Mouse (Mus musculus): ENCODE results near the gene Cdc42bpb. TPM values are rescaled to one million over a fixed set of nuclear protein-coding genes. Genes with fewer than 3 reads are reported as not detected.

The Cdc42bpb gene
- polyA plus RNA-seq, 1 experiment: 48.1 TPM

DNA sequence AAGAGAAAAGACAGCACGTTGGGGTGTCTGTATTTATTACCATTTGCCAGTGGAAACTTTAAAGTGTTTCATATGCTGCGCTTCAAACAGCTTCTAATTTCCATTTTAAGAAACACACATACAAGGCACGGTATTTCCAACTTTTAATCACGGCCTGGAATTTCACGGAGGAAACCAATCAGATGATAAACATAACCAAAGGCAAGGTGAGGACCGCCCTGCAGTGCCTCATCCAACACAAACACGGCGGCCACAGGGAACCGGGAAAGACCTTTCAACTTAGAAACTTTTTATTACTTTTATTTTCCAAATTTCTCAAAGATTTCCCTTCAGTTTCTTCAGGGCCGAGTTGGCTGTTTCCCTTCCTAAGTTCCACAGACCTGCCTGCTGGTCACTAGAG is 2.8 kb downstream of the Cdc42bpb start:
- H3K4me3 ChIP-seq (ENCODE audit: insufficient read depth, poor library complexity, severe bottlenecking): no peak overlapping the region
- no peak overlapping the region for H3ac ChIP-seq (ENCODE audit: control insufficient read depth, insufficient read length, low read depth)
- no peaks in the 10 kb centered on the region for H3K27me3 ChIP-seq (ENCODE audit: control insufficient read depth, insufficient read depth, insufficient read length)
- TF ChIP-seq MYOD1 (IDR thresholded peaks at IDR 0.05; ENCODE audit: control insufficient read depth, insufficient read length, low read depth): no peak
- TF ChIP-seq USF1 (IDR thresholded peaks at IDR 0.05; ENCODE audit: low read depth): no peak
- no peak for TF ChIP-seq MYOG (IDR thresholded peaks at IDR 0.05; ENCODE audit: control insufficient read depth, extremely low read depth, insufficient read length)
- TF ChIP-seq FOSL1 (IDR thresholded peaks at IDR 0.05; ENCODE audit: insufficient read depth, low read length, poor library complexity, severe bottlenecking): no peak
- TF ChIP-seq MAX (IDR thresholded peaks at IDR 0.05): no peak
- TF ChIP-seq CTCF (IDR thresholded peaks at IDR 0.05; ENCODE audit: control insufficient read depth, insufficient read depth, insufficient read length): no peak
- no peak for TF ChIP-seq CEBPB (IDR thresholded peaks at IDR 0.05; ENCODE audit: low read depth)
- peaks cover 72% of the 10 kb centered on the region for H3K79me3 ChIP-seq (ENCODE audit: low read depth)
- peaks cover 6% of the 10 kb centered on the region for H3K36me3 ChIP-seq (ENCODE audit: control insufficient read depth, insufficient read depth)
- peaks cover 76% of the 10 kb centered on the region for H3K79me2 ChIP-seq (ENCODE audit: control insufficient read depth, insufficient read depth)

GRCm38 (mm10) chr12:111373411-111373810 is 4.1 kb downstream of the Cdc42bpb start:
- peaks cover 86% of the 10 kb centered on the region for H3K79me3 ChIP-seq (ENCODE audit: low read depth)
- peaks cover 89% of the 10 kb centered on the region for H3K79me2 ChIP-seq (ENCODE audit: control insufficient read depth, insufficient read depth)
- TF ChIP-seq MAX (IDR thresholded peaks at IDR 0.05): no peak
- TF ChIP-seq USF1 (IDR thresholded peaks at IDR 0.05; ENCODE audit: low read depth): no peak
- no peak for TF ChIP-seq MYOD1 (IDR thresholded peaks at IDR 0.05; ENCODE audit: control insufficient read depth, insufficient read length, low read depth)
- no peak for TF ChIP-seq FOSL1 (IDR thresholded peaks at IDR 0.05; ENCODE audit: insufficient read depth, low read length, poor library complexity, severe bottlenecking)
- peaks cover 6% of the 10 kb centered on the region for H3K36me3 ChIP-seq (ENCODE audit: control insufficient read depth, insufficient read depth)
- no peak overlapping the region for H3K4me3 ChIP-seq (ENCODE audit: insufficient read depth, poor library complexity, severe bottlenecking)
- H3ac ChIP-seq (ENCODE audit: control insufficient read depth, insufficient read length, low read depth): no peak overlapping the region
- no peaks in the 10 kb centered on the region for H3K27me3 ChIP-seq (ENCODE audit: control insufficient read depth, insufficient read depth, insufficient read length)

DNA sequence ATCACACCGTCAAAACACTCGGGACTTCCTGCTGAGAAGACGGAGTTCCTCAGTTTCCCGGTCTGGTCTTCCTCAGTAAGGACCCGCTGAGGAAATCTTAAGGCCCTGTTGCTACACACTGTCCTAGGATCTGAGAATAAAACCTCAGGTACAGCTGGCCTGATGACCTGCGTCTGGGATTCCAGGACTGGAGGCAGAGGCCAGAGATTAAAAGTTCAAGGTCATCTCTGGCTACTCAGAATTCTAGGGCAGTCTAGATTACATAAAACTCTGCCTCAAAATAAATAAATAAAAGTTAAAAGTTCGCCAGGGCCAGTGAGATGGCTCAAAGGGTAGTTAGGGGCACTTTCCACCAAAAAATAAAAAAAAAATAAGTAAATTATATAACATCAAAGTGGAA is 5.6 kb downstream of the Cdc42bpb start:
- H3K27me3 ChIP-seq (ENCODE audit: control insufficient read depth, insufficient read depth, insufficient read length): no peaks in the 10 kb centered on the region
- no peak for TF ChIP-seq CEBPB (IDR thresholded peaks at IDR 0.05; ENCODE audit: low read depth)
- TF ChIP-seq MAX (IDR thresholded peaks at IDR 0.05): no peak
- no peak for TF ChIP-seq USF1 (IDR thresholded peaks at IDR 0.05; ENCODE audit: low read depth)
- TF ChIP-seq CTCF (IDR thresholded peaks at IDR 0.05; ENCODE audit: control insufficient read depth, insufficient read depth, insufficient read length): no peak
- TF ChIP-seq FOSL1 (IDR thresholded peaks at IDR 0.05; ENCODE audit: insufficient read depth, low read length, poor library complexity, severe bottlenecking): no peak
- no peak for TF ChIP-seq MYOG (IDR thresholded peaks at IDR 0.05; ENCODE audit: control insufficient read depth, extremely low read depth, insufficient read length)
- TF ChIP-seq MYOD1 (IDR thresholded peaks at IDR 0.05; ENCODE audit: control insufficient read depth, insufficient read length, low read depth): no peak

DNA sequence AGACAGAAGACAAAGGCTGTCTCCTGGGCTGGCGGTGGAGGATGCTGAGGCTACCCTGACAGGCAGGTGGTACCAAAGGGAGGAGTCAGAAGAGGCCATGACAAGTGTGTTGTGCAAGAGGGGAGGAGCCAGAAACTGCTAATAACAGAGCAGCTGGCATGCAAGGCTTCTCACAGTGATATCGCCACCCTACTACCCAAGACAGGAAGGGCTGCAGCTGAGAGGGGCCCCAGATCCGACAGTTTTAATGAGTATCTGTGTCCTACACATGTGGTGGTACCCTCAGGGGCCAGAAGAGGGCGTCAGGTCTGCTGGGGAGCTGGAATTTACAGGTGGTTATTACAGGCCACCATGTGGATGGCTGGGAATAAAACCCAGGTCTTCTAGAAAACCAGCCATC is 7.3 kb downstream of the Cdc42bpb start:
- TF ChIP-seq MYOD1 (IDR thresholded peaks at IDR 0.05; ENCODE audit: control insufficient read depth, insufficient read length, low read depth) (no peak), USF1 (IDR thresholded peaks at IDR 0.05; ENCODE audit: low read depth) (no peak), CEBPB (IDR thresholded peaks at IDR 0.05; ENCODE audit: low read depth) (peak; percentile 45), MYOG (IDR thresholded peaks at IDR 0.05; ENCODE audit: control insufficient read depth, extremely low read depth, insufficient read length) (no peak), MAX (IDR thresholded peaks at IDR 0.05) (no peak), CTCF (IDR thresholded peaks at IDR 0.05; ENCODE audit: control insufficient read depth, insufficient read depth, insufficient read length) (no peak), FOSL1 (IDR thresholded peaks at IDR 0.05; ENCODE audit: insufficient read depth, low read length, poor library complexity, severe bottlenecking) (no peak)
- H3K4me3 ChIP-seq (ENCODE audit: insufficient read depth, poor library complexity, severe bottlenecking): no peak overlapping the region

More for the DNA sequence above, 5.6 kb downstream of the Cdc42bpb start:
- no peak overlapping the region for H3ac ChIP-seq (ENCODE audit: control insufficient read depth, insufficient read length, low read depth)
- no peak overlapping the region for H3K4me3 ChIP-seq (ENCODE audit: insufficient read depth, poor library complexity, severe bottlenecking)
- H3K79me3 ChIP-seq (ENCODE audit: low read depth): peaks cover 97% of the 10 kb centered on the region
- H3K36me3 ChIP-seq (ENCODE audit: control insufficient read depth, insufficient read depth): peaks cover 9% of the 10 kb centered on the region
- H3K79me2 ChIP-seq (ENCODE audit: control insufficient read depth, insufficient read depth): peaks cover 100% of the 10 kb centered on the region

DNA sequence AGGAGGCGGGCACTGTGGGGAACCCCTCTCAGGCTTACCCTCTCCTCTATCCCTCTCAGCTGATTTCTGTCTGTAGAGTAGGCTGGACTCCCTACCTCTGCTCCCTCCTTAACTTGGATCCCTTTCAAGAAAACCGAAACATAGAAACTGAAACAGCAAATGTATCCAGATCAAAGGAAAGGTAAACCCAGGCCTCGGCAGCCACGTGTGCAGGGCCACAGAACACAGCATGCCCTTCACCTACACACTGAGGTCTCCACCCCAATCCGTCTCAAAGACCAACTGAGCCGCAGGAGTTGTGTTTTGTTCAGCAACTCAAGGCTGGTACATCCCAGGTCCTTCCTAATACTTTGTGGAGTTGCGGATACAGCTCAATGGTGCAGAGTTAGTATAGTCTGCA is 10.5 kb downstream of the Cdc42bpb start:
- Histone ChIP-seq H3ac (ENCODE audit: control insufficient read depth, insufficient read length, low read depth) (no peak overlapping the region), H3K79me3 (ENCODE audit: low read depth) (peaks cover 97% of the 10 kb centered on the region), H3K27me3 (ENCODE audit: control insufficient read depth, insufficient read depth, insufficient read length) (no peaks in the 10 kb centered on the region), H3K79me2 (ENCODE audit: control insufficient read depth, insufficient read depth) (peaks cover 100% of the 10 kb centered on the region), H3K36me3 (ENCODE audit: control insufficient read depth, insufficient read depth) (peaks cover 9% of the 10 kb centered on the region), H3K4me3 (ENCODE audit: insufficient read depth, poor library complexity, severe bottlenecking) (no peak overlapping the region)
- no peak for TF ChIP-seq CTCF (IDR thresholded peaks at IDR 0.05; ENCODE audit: control insufficient read depth, insufficient read depth, insufficient read length)
- TF ChIP-seq CEBPB (IDR thresholded peaks at IDR 0.05; ENCODE audit: low read depth): no peak
- TF ChIP-seq MAX (IDR thresholded peaks at IDR 0.05): no peak
- TF ChIP-seq MYOG (IDR thresholded peaks at IDR 0.05; ENCODE audit: control insufficient read depth, extremely low read depth, insufficient read length): no peak
- TF ChIP-seq MYOD1 (IDR thresholded peaks at IDR 0.05; ENCODE audit: control insufficient read depth, insufficient read length, low read depth): no peak
- TF ChIP-seq USF1 (IDR thresholded peaks at IDR 0.05; ENCODE audit: low read depth): no peak
- TF ChIP-seq FOSL1 (IDR thresholded peaks at IDR 0.05; ENCODE audit: insufficient read depth, low read length, poor library complexity, severe bottlenecking): no peak

More for the DNA sequence above, 7.3 kb downstream of the Cdc42bpb start:
- Histone ChIP-seq H3K27me3 (ENCODE audit: control insufficient read depth, insufficient read depth, insufficient read length) (no peaks in the 10 kb centered on the region), H3ac (ENCODE audit: control insufficient read depth, insufficient read length, low read depth) (no peak overlapping the region), H3K36me3 (ENCODE audit: control insufficient read depth, insufficient read depth) (peaks cover 9% of the 10 kb centered on the region), H3K79me2 (ENCODE audit: control insufficient read depth, insufficient read depth) (peaks cover 100% of the 10 kb centered on the region), H3K79me3 (ENCODE audit: low read depth) (peaks cover 96% of the 10 kb centered on the region)

GRCm38 (mm10) chr12:111364234-111364633 is 13.3 kb downstream of the Cdc42bpb start:
- Histone ChIP-seq H3K4me3 (ENCODE audit: insufficient read depth, poor library complexity, severe bottlenecking) (no peak overlapping the region), H3K79me2 (ENCODE audit: control insufficient read depth, insufficient read depth) (peaks cover 100% of the 10 kb centered on the region), H3K36me3 (ENCODE audit: control insufficient read depth, insufficient read depth) (peaks cover 3% of the 10 kb centered on the region), H3K27me3 (ENCODE audit: control insufficient read depth, insufficient read depth, insufficient read length) (no peaks in the 10 kb centered on the region), H3ac (ENCODE audit: control insufficient read depth, insufficient read length, low read depth) (no peak overlapping the region), H3K79me3 (ENCODE audit: low read depth) (peaks cover 96% of the 10 kb centered on the region)
- TF ChIP-seq CEBPB (IDR thresholded peaks at IDR 0.05; ENCODE audit: low read depth): no peak
- TF ChIP-seq FOSL1 (IDR thresholded peaks at IDR 0.05; ENCODE audit: insufficient read depth, low read length, poor library complexity, severe bottlenecking): no peak
- no peak for TF ChIP-seq MYOG (IDR thresholded peaks at IDR 0.05; ENCODE audit: control insufficient read depth, extremely low read depth, insufficient read length)
- TF ChIP-seq MYOD1 (IDR thresholded peaks at IDR 0.05; ENCODE audit: control insufficient read depth, insufficient read length, low read depth): no peak
- no peak for TF ChIP-seq CTCF (IDR thresholded peaks at IDR 0.05; ENCODE audit: control insufficient read depth, insufficient read depth, insufficient read length)
- no peak for TF ChIP-seq USF1 (IDR thresholded peaks at IDR 0.05; ENCODE audit: low read depth)
- no peak for TF ChIP-seq MAX (IDR thresholded peaks at IDR 0.05)

All from C2C12 (cell line).